Mouse (Mus musculus) bone marrow macrophage, adult 2 months (primary cell): Measurements from ENCODE around the gene Ppm1a.

Experiments
- CTCF ChIP-seq: IDR thresholded peaks from 2 replicates; pipeline ENCODE4 v1.5.1; 2012; ENCODE audit warnings: low read depth, mild to moderate bottlenecking, low read length, moderate library complexity
- POLR2A ChIP-seq: IDR thresholded peaks from 2 replicates; pipeline ENCODE4 v1.6.1; 2012; ENCODE audit warnings: mild to moderate bottlenecking, low read depth, low read length, borderline replicate concordance

DNA sequence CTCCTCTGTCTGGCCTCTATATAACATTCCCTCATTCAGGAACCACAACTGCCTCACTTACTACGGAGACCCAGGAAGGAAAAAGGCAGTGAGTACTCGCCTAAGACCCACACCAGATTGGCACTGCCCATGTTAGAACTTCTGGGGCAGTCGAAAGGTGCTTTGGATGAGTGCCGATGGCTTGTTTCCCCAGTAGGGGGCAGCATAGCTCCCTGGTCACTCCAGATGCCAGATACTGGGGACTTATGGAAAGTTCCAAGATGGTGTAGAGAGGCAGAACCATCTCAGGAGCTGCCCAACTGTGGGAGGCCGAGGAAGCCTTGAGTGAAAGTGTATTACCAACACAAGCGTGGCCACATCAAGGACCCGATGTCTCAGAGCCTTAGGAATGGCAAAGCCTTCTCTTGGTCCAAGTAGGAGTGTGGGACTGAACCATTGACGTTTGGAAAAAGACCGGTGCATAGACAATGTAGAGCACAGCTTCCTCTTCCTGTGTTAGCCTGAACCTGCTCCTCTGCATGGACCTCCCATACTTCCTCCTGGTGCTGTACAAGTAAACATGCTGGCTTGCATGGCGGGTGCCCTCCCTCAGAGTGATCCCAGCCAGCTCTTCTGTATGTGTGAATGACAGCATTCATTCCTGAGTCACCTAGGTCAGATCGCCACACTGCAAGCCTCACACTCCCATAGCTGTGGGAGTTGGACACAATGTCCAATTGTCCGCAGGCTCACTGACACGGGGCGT is 77.7 kb downstream of the Ppm1a start:
- peak; percentile 29; the same call in 1 of the 2 replicates for TF ChIP-seq CTCF
- no peak for TF ChIP-seq POLR2A
